Mouse (Mus musculus) cerebellum, postnatal 36 days (tissue): ENCODE results near the gene Crygc.
"Not testable (repeated sequence)": the region's sequence is repeated elsewhere in the genome, so short reads cannot be mapped to it uniquely, and the experiment has no call there.

ENCODE experiments used
- DNase-seq, 2 experiments: peaks; one replicate each; pipeline ENCODE4 v3.0.0; 2021 to 2022; ENCODE audit warnings: mixed read lengths in 2 of 2

Crygc gene

GRCm38 (mm10) chr1:65051696-65052095 is 21.8 kb downstream of the Crygc start:
- DNase-seq: no peak

GRCm38 (mm10) chr1:65050952-65051351 is 22.5 kb downstream of the Crygc start, which contains the start of gene Cryge:
Cryge (minus strand) TSS chr1:65051149.
- DNase-seq: not testable (repeated sequence)

GRCm38 (mm10) chr1:65048781-65049180 is 24.7 kb downstream of the Crygc start:
- peak; percentile 10 to 23 for DNase-seq

- peak; percentile 4 to 8 for DNase-seq
These were observed 26.9 kb downstream of the Crygc start for GRCm38 (mm10) chr1:65046401-65047109.

GRCm38 (mm10) chr1:65043433-65043832 is 30.1 kb downstream of the Crygc start:
- no peak for DNase-seq

- no peak for DNase-seq
These were observed 31.7 kb downstream of the Crygc start for GRCm38 (mm10) chr1:65041837-65042236.

GRCm38 (mm10) chr1:65040806-65041205 is 32.7 kb downstream of the Crygc start:
- DNase-seq: no peak

GRCm38 (mm10) chr1:65039679-65040078 is 33.8 kb downstream of the Crygc start:
- no peak for DNase-seq

GRCm38 (mm10) chr1:65037542-65037941 is 35.9 kb downstream of the Crygc start:
- no peak for DNase-seq

GRCm38 (mm10) chr1:65035513-65035912 is 38.0 kb downstream of the Crygc start:
- no peak for DNase-seq

- no peak for DNase-seq
These were observed 40.8 kb downstream of the Crygc start, which contains the start of gene Akr1cl for GRCm38 (mm10) chr1:65032641-65033040. Akr1cl (minus strand) TSS chr1:65032759.

GRCm38 (mm10) chr1:65028206-65028605 is 45.3 kb downstream of the Crygc start:
- DNase-seq: no peak
